Mouse (Mus musculus) gastrocnemius, postnatal 4 days (tissue): ENCODE results near the gene Cldn10. TPM values are rescaled to one million over a fixed set of nuclear protein-coding genes. Genes with fewer than 3 reads are reported as not detected.

ENCODE experiments used
- DNase-seq, 2 experiments: peaks; one replicate each; pipeline ENCODE4 v3.0.0; 2021 to 2022; ENCODE audit warnings: low spot score in 2 of 2, mixed read lengths in 2 of 2
- total RNA-seq, 2 experiments: library from RNA; stranded (reverse); gene quantifications; 2 replicates each; pipeline ENCODE4 v1.2.3; 2021

Cldn10 gene
- total RNA-seq, 2 experiments from 2014 or later, result 0.25 TPM; not detected in 1

DNA sequence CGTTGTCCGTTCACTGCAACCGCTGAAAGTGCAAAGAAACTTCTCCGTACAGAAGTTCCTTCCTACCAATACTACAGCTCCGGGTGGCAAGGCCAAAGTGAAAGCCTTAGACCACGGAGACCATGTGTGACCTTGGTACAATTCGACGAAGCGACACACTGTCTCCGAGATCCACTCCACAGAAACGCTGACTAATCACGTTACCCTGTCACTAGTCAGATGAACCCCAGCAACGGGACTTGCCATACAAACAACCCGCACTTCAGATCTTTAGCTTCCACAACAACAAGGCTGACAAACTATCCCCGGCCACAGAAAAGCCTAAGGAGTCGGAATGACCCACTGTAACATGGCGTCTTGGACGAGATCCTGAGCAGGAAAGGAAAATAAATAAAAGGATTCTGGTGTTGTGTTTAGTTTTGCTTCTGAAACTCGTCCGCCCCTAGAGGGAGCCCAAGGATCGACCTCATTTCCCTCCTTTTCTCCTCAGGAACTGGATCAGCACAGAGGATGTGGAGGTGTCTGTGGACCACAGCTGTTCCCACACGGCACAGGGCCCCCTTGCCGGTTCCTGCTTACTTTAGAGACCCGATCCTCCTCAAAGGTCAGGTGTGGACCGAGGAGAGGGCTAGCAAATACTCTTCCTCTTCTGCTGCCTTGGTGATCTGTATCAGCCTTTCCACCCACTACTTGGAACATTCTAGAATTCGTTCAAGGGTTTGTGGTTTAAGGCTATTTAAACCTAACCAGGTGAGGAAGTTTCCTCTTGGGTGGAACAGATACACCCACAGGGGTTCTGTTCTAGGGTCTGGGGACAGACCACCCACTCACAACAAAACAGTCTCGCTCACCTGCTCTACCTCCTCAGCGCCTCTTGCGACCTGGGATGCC lies 122.9 kb downstream of the Cldn10 start:
- DNase-seq, result peak; percentile 49 to 70

DNA sequence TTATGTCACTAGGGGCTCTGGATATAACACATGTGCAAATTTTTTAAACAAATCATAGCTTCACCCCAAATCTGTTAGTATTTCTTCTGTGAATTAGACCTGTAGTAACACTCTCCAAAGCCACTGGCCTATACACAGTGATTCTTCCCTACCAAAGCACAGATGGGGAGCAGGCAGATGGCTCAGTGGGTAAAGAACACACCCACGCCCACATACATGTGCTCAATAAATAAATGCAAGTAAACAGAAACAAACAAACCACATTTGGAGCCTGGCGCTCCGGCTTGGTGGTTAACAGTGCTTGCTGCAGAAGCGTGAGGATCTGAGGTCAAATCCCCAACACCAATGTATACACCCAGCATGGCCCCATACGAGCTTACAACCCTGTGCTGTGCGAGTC lies 123.8 kb downstream of the Cldn10 start:
- no peak for DNase-seq

DNA sequence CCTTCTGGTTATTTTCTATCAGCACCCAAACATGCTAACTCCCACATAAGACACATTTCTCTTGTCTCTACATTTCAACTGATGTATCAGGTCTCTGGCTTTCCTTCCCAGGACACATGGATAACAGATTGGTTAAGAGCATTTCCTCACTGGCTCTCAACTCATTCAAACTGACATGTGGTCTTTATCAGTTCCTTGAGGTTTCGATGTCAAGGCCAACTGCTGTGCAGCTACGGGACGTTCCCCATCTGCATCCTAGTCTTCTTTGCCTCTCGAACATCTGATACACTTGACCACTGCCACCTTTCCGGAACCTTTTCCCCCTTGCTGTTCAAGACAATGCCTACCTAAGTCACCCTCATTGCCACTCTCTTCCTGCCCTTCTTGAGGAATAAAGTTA lies 125.9 kb downstream of the Cldn10 start:
- DNase-seq, result no peak

DNA sequence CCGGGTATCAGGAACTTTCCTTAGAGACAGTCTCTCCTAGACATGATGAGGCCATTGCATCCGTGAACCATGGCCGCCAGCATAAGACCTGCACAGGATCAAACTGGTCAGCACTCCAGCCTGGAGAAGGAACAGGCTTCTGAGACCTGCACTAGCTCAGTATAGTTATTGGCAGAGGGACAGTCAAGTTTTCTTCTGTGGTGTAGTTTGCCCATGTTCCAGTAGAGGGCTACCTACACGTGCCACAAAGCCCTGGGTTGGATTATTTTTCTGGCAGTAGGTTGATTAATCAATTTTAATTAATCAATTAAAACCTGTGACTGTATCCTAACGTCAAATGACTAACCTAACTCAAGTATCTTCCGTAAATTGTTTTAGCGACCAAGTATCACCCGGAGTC lies 131.3 kb downstream of the Cldn10 start:
- no peak for DNase-seq

DNA sequence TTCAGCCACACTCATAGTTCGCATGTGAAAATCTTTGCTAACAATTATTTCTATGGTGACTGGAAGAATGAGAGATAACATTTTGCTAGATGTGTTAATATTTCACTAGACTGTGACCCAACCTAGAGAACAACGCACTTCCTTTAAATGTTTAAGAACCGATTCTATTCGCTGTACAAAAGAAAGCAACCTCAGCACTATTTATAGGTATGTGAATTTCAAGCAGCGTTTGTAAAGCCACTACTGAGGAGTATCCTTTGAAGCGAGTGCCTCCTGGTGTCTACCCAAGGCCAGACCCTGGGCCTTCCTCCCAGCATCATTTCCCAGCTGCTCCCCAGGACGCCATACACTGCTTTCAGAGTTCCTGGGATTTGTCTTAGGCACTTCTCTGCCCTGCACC lies 132.9 kb downstream of the Cldn10 start:
- no peak for DNase-seq

DNA sequence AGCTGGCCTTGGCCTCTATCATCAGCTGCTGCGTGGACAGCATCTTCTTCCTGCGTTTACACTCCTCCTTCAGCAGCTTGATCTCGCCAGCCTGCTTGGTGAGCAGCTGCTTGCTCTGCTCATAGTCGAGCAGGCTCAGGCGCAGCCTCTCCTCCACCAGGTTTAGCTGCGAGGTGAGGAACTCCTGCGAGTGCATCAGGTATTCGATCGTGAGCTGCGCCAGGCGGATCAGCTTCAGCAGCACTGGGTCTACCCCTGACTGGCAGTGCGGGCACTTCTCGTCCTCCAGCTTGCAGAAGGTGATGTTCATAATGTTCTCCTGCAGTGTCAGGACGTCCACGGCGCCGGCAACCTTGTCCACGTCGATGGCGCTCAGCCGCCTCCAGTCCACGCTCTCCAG lies 134.5 kb downstream of the Cldn10 start:
- DNase-seq, result no peak

DNA sequence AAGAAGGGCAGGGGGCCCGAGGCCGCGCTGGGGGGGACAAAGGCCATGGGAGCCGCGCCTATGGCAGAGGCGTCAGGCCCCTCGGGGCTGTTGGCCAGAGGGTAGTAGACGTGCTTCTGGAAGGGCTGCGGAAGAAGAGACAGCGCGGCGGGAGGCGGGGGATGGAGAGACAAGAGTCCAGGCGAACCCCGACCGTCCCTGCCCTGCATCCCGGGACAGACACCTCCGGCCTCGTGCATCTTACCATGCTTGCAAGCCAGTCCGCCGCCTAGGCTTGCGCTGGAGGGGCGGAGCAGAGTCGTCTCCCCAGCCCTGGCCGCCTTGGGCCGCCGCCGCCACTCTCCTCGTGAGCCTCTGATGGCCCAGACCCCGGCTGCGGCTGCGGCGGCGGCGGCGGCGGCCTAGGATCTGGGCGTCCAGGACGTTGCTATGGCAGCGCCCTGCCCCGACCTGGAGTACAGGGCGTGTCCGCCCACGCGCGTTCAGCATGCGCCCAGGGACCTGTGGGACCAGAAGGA lies 135.0 kb downstream of the Cldn10 start:
- DNase-seq, result peak; percentile 25 to 26

Other genes starting within 250 kb of the Cldn10 start
- 1 to 10 TPM; 2.4 to 2.9 TPM for gene Abcc4, start 81.7 kb upstream of the Cldn10 start, total RNA-seq
- 10 to 100 TPM; 14.0 to 14.4 TPM for gene Dzip1, start 137.6 kb downstream of the Cldn10 start, total RNA-seq
- gene Dnajc3, start 150.1 kb downstream of the Cldn10 start, total RNA-seq, result 10 to 100 TPM; 28.7 to 34.8 TPM